Mouse (Mus musculus): ENCODE data around the gene Btbd2. TPM values are rescaled to one million over a fixed set of nuclear protein-coding genes. Genes with fewer than 3 reads are reported as not detected.

Gene Btbd2
- polyA plus RNA-seq, 1 experiment from 2014 or later = 83.7 TPM

DNA sequence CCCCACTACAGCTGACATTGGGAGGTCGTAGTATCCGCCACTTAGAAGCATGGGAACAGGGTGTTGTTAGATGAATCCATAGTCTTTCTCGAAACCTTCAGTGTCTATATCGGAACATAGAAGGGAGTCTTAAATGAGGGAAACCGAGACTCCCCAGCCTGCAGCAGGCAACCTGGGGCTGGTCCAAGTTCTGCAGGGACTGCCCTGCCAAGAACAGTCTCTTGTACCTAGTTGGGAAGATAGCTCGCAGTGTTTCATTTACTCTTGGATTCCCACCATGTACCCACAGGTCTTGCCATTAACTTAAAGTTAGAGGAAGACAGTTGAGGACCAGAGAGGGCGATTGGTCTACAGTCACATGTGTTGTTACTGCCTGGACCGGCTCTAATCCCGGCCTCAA is 36.5 kb downstream of the Btbd2 start:
- no peak for ATAC-seq (ENCODE audit: low FRiP score)
- no peaks in the 10 kb centered on the region for H3K27me3 ChIP-seq (ENCODE audit: control insufficient read depth, insufficient read depth, low read length)
- peaks cover 30% of the 10 kb centered on the region for H3K4me1 ChIP-seq (replicated peaks; ENCODE audit: control insufficient read depth, insufficient read depth, low read length)
- no peak overlapping the region for H3K27ac ChIP-seq
- 88% methylated on average over 9 of the region's 9 CpGs for WGBS
- DNase-seq (ENCODE audit: low spot score) = no peak
- no peak overlapping the region for H3K4me3 ChIP-seq (replicated peaks; ENCODE audit: low read length)
- no peak overlapping the region for H3K4me2 ChIP-seq (replicated peaks)
- H3K9me3 ChIP-seq (ENCODE audit: control insufficient read depth, low read length) = no peaks in the 10 kb centered on the region
- no peak overlapping the region for H3K9ac ChIP-seq
- peaks cover 5% of the 10 kb centered on the region for H3K36me3 ChIP-seq (replicated peaks; ENCODE audit: control insufficient read depth, insufficient read depth)

GRCm38 (mm10) chr10:80619465-80620244 is 37.2 kb downstream of the Btbd2 start:
- Histone ChIP-seq H3K9ac (no peak overlapping the region), H3K27ac (no peak overlapping the region), H3K4me3 (replicated peaks; ENCODE audit: low read length) (no peak overlapping the region), H3K9me3 (ENCODE audit: control insufficient read depth, low read length) (no peaks in the 10 kb centered on the region), H3K4me2 (replicated peaks) (no peak overlapping the region), H3K27me3 (ENCODE audit: control insufficient read depth, insufficient read depth, low read length) (no peaks in the 10 kb centered on the region), H3K36me3 (replicated peaks; ENCODE audit: control insufficient read depth, insufficient read depth) (peaks cover 12% of the 10 kb centered on the region), H3K4me1 (replicated peaks; ENCODE audit: control insufficient read depth, insufficient read depth, low read length) (peaks cover 24% of the 10 kb centered on the region)
- no peak for DNase-seq (ENCODE audit: low spot score)
- 36% methylated on average over 8 of the region's 8 CpGs for WGBS
- ATAC-seq (ENCODE audit: low FRiP score) = no peak

GRCm38 (mm10) chr10:80618181-80618580 is 38.7 kb downstream of the Btbd2 start:
- Histone ChIP-seq H3K27me3 (ENCODE audit: control insufficient read depth, insufficient read depth, low read length) (no peaks in the 10 kb centered on the region), H3K27ac (no peak overlapping the region), H3K36me3 (replicated peaks; ENCODE audit: control insufficient read depth, insufficient read depth) (peaks cover 26% of the 10 kb centered on the region), H3K4me1 (replicated peaks; ENCODE audit: control insufficient read depth, insufficient read depth, low read length) (peaks cover 9% of the 10 kb centered on the region), H3K9ac (no peak overlapping the region), H3K4me3 (replicated peaks; ENCODE audit: low read length) (no peak overlapping the region), H3K4me2 (replicated peaks) (no peak overlapping the region), H3K9me3 (ENCODE audit: control insufficient read depth, low read length) (no peaks in the 10 kb centered on the region)
- ATAC-seq (ENCODE audit: low FRiP score) (no peak), DNase-seq (ENCODE audit: low spot score) (no peak)
- 87% methylated on average over 9 of the region's 9 CpGs for WGBS

GRCm38 (mm10) chr10:80614351-80614750 is 42.5 kb downstream of the Btbd2 start:
- H3K27me3 ChIP-seq (ENCODE audit: control insufficient read depth, insufficient read depth, low read length) = no peaks in the 10 kb centered on the region
- DNase-seq (ENCODE audit: low spot score) (no peak), ATAC-seq (ENCODE audit: low FRiP score) (no peak)
- no peak overlapping the region for H3K27ac ChIP-seq
- peaks cover 57% of the 10 kb centered on the region for H3K36me3 ChIP-seq (replicated peaks; ENCODE audit: control insufficient read depth, insufficient read depth)
- WGBS = 86% methylated on average over 6 of the region's 6 CpGs
- H3K4me2 ChIP-seq (replicated peaks) = no peak overlapping the region
- no peaks in the 10 kb centered on the region for H3K4me1 ChIP-seq (replicated peaks; ENCODE audit: control insufficient read depth, insufficient read depth, low read length)
- no peak overlapping the region for H3K4me3 ChIP-seq (replicated peaks; ENCODE audit: low read length)
- no peaks in the 10 kb centered on the region for H3K9me3 ChIP-seq (ENCODE audit: control insufficient read depth, low read length)
- no peak overlapping the region for H3K9ac ChIP-seq

- Histone ChIP-seq H3K27me3 (ENCODE audit: control insufficient read depth, insufficient read depth, low read length) (no peaks in the 10 kb centered on the region), H3K4me2 (replicated peaks) (no peak overlapping the region), H3K4me3 (replicated peaks; ENCODE audit: low read length) (no peak overlapping the region), H3K36me3 (replicated peaks; ENCODE audit: control insufficient read depth, insufficient read depth) (peaks cover 62% of the 10 kb centered on the region), H3K9me3 (ENCODE audit: control insufficient read depth, low read length) (no peaks in the 10 kb centered on the region), H3K9ac (no peak overlapping the region), H3K4me1 (replicated peaks; ENCODE audit: control insufficient read depth, insufficient read depth, low read length) (no peaks in the 10 kb centered on the region), H3K27ac (no peak overlapping the region)
- 97% methylated on average over 3 of the region's 3 CpGs for WGBS
- DNase-seq (ENCODE audit: low spot score) = no peak
- no peak for ATAC-seq (ENCODE audit: low FRiP score)
Observed at GRCm38 (mm10) chr10:80613821-80614220, 43.0 kb downstream of the Btbd2 start.

- Histone ChIP-seq H3K4me1 (replicated peaks; ENCODE audit: control insufficient read depth, insufficient read depth, low read length) (no peaks in the 10 kb centered on the region), H3K36me3 (replicated peaks; ENCODE audit: control insufficient read depth, insufficient read depth) (peaks cover 82% of the 10 kb centered on the region), H3K9me3 (ENCODE audit: control insufficient read depth, low read length) (no peaks in the 10 kb centered on the region), H3K4me2 (replicated peaks) (no peak overlapping the region), H3K27ac (no peak overlapping the region), H3K4me3 (replicated peaks; ENCODE audit: low read length) (no peak overlapping the region), H3K27me3 (ENCODE audit: control insufficient read depth, insufficient read depth, low read length) (no peaks in the 10 kb centered on the region), H3K9ac (no peak overlapping the region)
- no peak for DNase-seq (ENCODE audit: low spot score)
- ATAC-seq (ENCODE audit: low FRiP score) = no peak
- 92% methylated on average over 3 of the region's 3 CpGs for WGBS
Observed at GRCm38 (mm10) chr10:80611905-80612304, 45.0 kb downstream of the Btbd2 start.

DNA sequence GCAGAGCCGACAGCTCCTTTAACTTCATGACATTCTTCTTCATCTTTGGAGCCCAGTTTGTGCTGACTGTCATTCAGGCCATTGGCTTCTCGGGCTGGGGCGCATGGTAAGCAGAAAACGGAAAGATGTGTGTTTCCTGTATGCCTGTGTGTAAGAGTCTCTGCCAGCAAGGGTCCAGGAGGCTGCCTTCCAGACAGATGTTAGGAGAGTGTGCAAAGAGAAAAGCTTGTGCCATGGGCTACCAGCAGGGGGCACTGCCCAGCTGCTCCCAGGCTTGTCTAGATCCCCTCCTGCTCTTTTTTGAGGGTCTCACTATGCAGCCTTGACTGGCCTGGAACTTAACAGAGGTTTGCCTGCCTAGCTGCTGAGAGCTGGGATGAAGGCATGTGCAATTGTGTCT is 45.8 kb downstream of the Btbd2 start:
- Histone ChIP-seq H3K9ac (no peak overlapping the region), H3K4me1 (replicated peaks; ENCODE audit: control insufficient read depth, insufficient read depth, low read length) (no peaks in the 10 kb centered on the region), H3K36me3 (replicated peaks; ENCODE audit: control insufficient read depth, insufficient read depth) (peaks cover 90% of the 10 kb centered on the region), H3K4me3 (replicated peaks; ENCODE audit: low read length) (no peak overlapping the region), H3K4me2 (replicated peaks) (no peak overlapping the region), H3K9me3 (ENCODE audit: control insufficient read depth, low read length) (no peaks in the 10 kb centered on the region), H3K27me3 (ENCODE audit: control insufficient read depth, insufficient read depth, low read length) (no peaks in the 10 kb centered on the region), H3K27ac (no peak overlapping the region)
- DNase-seq (ENCODE audit: low spot score) = peak; percentile 47
- 72% methylated on average over 4 of the region's 4 CpGs for WGBS
- no peak for ATAC-seq (ENCODE audit: low FRiP score)

GRCm38 (mm10) chr10:80610116-80610785 is 46.6 kb downstream of the Btbd2 start:
- Histone ChIP-seq H3K9ac (no peak overlapping the region), H3K4me2 (replicated peaks) (no peak overlapping the region), H3K27me3 (ENCODE audit: control insufficient read depth, insufficient read depth, low read length) (no peaks in the 10 kb centered on the region), H3K4me1 (replicated peaks; ENCODE audit: control insufficient read depth, insufficient read depth, low read length) (no peaks in the 10 kb centered on the region), H3K36me3 (replicated peaks; ENCODE audit: control insufficient read depth, insufficient read depth) (peaks cover 83% of the 10 kb centered on the region), H3K4me3 (replicated peaks; ENCODE audit: low read length) (no peak overlapping the region), H3K9me3 (ENCODE audit: control insufficient read depth, low read length) (no peaks in the 10 kb centered on the region), H3K27ac (no peak overlapping the region)
- ATAC-seq (ENCODE audit: low FRiP score) = no peak
- no peak for DNase-seq (ENCODE audit: low spot score)
- 92% methylated on average over 9 of the region's 9 CpGs for WGBS

DNA sequence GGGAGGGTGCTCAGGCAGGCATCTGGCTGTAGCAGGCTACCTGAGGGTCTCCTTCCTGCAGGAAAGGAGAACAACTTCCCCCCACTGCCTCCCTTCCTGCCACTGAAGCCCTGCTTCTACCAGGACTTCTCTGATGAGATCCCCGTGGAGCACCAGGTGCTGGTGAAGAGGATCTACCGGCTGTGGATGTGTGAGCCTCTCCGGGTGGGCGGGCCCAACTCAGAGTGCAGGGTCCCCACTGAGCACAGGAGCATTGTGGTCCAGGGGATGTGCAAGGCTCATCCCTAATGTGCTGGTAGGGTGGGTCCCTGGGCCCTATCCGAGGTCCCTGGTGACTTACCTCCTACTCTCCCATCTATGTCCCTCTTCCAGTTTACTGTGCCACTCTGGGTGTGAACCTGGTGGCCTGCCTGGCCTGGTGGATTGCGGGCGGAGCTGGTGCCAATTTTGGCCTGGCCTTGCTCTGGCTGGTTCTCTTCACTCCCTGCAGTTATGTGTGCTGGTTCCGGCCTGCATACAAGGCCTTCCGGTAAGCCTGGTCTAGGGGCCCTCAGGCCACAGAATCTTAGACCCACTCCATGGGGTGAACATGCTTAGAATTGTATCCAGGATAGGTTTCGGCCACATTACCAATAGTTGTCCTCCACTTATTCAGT is 47.5 kb downstream of the Btbd2 start:
- Histone ChIP-seq H3K36me3 (replicated peaks; ENCODE audit: control insufficient read depth, insufficient read depth) (peaks cover 75% of the 10 kb centered on the region), H3K27ac (no peak overlapping the region)
- ATAC-seq (ENCODE audit: low FRiP score) = no peak

More for the DNA sequence above, 47.5 kb downstream of the Btbd2 start:
- Histone ChIP-seq H3K9ac (no peak overlapping the region), H3K27me3 (ENCODE audit: control insufficient read depth, insufficient read depth, low read length) (no peaks in the 10 kb centered on the region), H3K9me3 (ENCODE audit: control insufficient read depth, low read length) (no peaks in the 10 kb centered on the region), H3K4me2 (replicated peaks) (no peak overlapping the region), H3K4me3 (replicated peaks; ENCODE audit: low read length) (no peak overlapping the region), H3K4me1 (replicated peaks; ENCODE audit: control insufficient read depth, insufficient read depth, low read length) (no peaks in the 10 kb centered on the region)
- WGBS = 95% methylated on average over 10 of the region's 10 CpGs
- no peak for DNase-seq (ENCODE audit: low spot score)
